Mouse (Mus musculus) heart, postnatal 0 days (tissue): Measurements from ENCODE around the gene Pkn2.

Source experiments
- CTCF ChIP-seq: IDR thresholded peaks from 2 replicates; pipeline ENCODE4 v1.5.1; 2016; ENCODE audit warnings: antibody characterized with exemption, control low read depth, low read depth
- EP300 ChIP-seq: IDR thresholded peaks from 2 replicates; pipeline ENCODE4 v1.6.1; 2016; ENCODE audit warnings: antibody characterized with exemption, low read depth

GRCm38 (mm10) chr3:142886963-142887362 lies 5.2 kb upstream of the Pkn2 start:
- TF ChIP-seq CTCF = no peak
- no peak for TF ChIP-seq EP300
